Mouse (Mus musculus): ENCODE data around the gene Mtus2. TPM values are rescaled to one million over a fixed set of nuclear protein-coding genes. Genes with fewer than 3 reads are reported as not detected.
"Not testable (repeated sequence)": the region's sequence is repeated elsewhere in the genome, so short reads cannot be mapped to it uniquely, and the experiment has no call there.

Mtus2 gene
- polyA plus RNA-seq, 1 experiment = 1.7 TPM

DNA sequence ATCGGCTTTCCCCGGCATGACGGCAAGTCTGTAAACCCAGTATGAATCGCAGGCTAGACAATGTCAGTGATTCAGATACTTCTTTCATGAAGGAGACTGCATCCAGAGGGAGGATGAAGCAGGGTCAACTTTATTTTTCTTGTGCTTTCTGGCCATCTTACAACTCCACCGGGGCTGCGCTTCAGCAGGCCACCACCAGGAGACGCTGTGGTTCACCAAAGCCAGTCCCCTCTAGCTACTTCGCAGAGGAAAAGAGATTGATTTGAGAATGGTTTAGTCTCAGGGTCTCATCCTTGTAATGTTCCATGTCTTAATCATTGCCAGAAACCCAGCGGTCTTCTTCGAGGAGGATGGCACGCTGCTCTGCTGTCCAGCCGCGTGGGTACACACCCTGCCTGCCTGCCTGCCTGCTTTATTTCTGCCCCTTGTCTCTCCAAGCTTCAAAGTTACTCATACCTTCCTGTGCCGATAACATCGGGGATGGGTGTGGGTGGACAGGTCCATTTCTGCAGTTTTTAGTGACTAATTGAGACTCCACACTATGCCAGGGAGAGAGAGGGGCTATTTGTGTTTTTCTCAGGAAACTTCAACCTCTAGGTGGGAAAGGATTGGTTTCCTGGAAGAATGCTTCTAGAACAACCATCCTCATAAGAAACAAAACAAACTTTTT lies 31.1 kb upstream of the Mtus2 start:
- Histone ChIP-seq H3K4me1 (ENCODE audit: control insufficient read depth, insufficient read depth, low read length) (no peaks in the 10 kb centered on the region), H3K4me3 (ENCODE audit: insufficient read depth, low read length) (no peak overlapping the region), H3K27ac (ENCODE audit: insufficient read depth, low read depth, low read length) (no peak overlapping the region)
- TF ChIP-seq CTCF (IDR thresholded peaks at IDR 0.05; ENCODE audit: low read depth, low read length) (peak; percentile 59), POLR2A (IDR thresholded peaks at IDR 0.05; ENCODE audit: borderline replicate concordance, low read depth, low read length) (no peak)

- H3K27ac ChIP-seq (ENCODE audit: insufficient read depth, low read depth, low read length) = no peak overlapping the region
- no peaks in the 10 kb centered on the region for H3K4me1 ChIP-seq (ENCODE audit: control insufficient read depth, insufficient read depth, low read length)
- TF ChIP-seq POLR2A (IDR thresholded peaks at IDR 0.05; ENCODE audit: borderline replicate concordance, low read depth, low read length) = no peak
- peak; percentile 66 for TF ChIP-seq CTCF (IDR thresholded peaks at IDR 0.05; ENCODE audit: low read depth, low read length)
- H3K4me3 ChIP-seq (ENCODE audit: insufficient read depth, low read length) = no peak overlapping the region
These were observed 28.2 kb upstream of the Mtus2 start for GRCm38 (mm10) chr5:147928668-147929497.

- Histone ChIP-seq H3K4me3 (ENCODE audit: insufficient read depth, low read length) (no peak overlapping the region), H3K27ac (ENCODE audit: insufficient read depth, low read depth, low read length) (no peak overlapping the region)
- TF ChIP-seq CTCF (IDR thresholded peaks at IDR 0.05; ENCODE audit: low read depth, low read length) = no peak
- TF ChIP-seq POLR2A (IDR thresholded peaks at IDR 0.05; ENCODE audit: borderline replicate concordance, low read depth, low read length) = no peak
These were observed 22.0 kb upstream of the Mtus2 start for GRCm38 (mm10) chr5:147935096-147935495.

GRCm38 (mm10) chr5:147939226-147939625 lies 17.9 kb upstream of the Mtus2 start:
- TF ChIP-seq CTCF (IDR thresholded peaks at IDR 0.05; ENCODE audit: low read depth, low read length) (no peak), POLR2A (IDR thresholded peaks at IDR 0.05; ENCODE audit: borderline replicate concordance, low read depth, low read length) (no peak)
- no peak overlapping the region for H3K27ac ChIP-seq (ENCODE audit: insufficient read depth, low read depth, low read length)
- H3K4me1 ChIP-seq (ENCODE audit: control insufficient read depth, insufficient read depth, low read length) = no peaks in the 10 kb centered on the region
- no peak overlapping the region for H3K4me3 ChIP-seq (ENCODE audit: insufficient read depth, low read length)

More at GRCm38 (mm10) chr5:147935096-147935495, 22.0 kb upstream of the Mtus2 start:
- no peaks in the 10 kb centered on the region for H3K4me1 ChIP-seq (ENCODE audit: control insufficient read depth, insufficient read depth, low read length)

- TF ChIP-seq POLR2A (IDR thresholded peaks at IDR 0.05; ENCODE audit: borderline replicate concordance, low read depth, low read length) (no peak), CTCF (IDR thresholded peaks at IDR 0.05; ENCODE audit: low read depth, low read length) (peak; percentile 47)
- Histone ChIP-seq H3K4me3 (ENCODE audit: insufficient read depth, low read length) (no peak overlapping the region), H3K4me1 (ENCODE audit: control insufficient read depth, insufficient read depth, low read length) (no peaks in the 10 kb centered on the region), H3K27ac (ENCODE audit: insufficient read depth, low read depth, low read length) (no peak overlapping the region)
These were observed 12.0 kb upstream of the Mtus2 start for GRCm38 (mm10) chr5:147945000-147945666.

DNA sequence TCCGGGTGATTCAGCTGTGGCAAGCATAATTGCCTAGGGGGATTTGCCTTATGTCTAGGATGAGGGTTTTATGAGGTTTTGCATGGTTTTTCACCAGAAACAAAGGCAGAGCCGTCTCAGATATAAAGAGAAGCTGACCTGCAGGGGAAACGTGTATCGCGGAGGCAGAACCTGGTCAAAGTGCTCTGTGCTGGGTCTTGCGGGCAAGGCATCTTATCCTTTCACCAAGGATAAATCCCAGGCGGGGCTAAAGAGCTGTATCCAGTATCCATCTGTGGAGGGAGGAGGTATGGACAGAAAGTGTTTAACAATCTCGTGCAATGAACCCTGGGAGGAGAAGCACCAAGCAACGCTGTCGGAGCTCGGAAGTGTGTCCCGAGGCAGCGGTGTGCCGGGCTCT lies 7.2 kb upstream of the Mtus2 start:
- Histone ChIP-seq H3K27ac (ENCODE audit: insufficient read depth, low read depth, low read length) (no peak overlapping the region), H3K4me3 (ENCODE audit: insufficient read depth, low read length) (no peak overlapping the region), H3K4me1 (ENCODE audit: control insufficient read depth, insufficient read depth, low read length) (no peaks in the 10 kb centered on the region)
- no peak for TF ChIP-seq POLR2A (IDR thresholded peaks at IDR 0.05; ENCODE audit: borderline replicate concordance, low read depth, low read length)
- no peak for TF ChIP-seq CTCF (IDR thresholded peaks at IDR 0.05; ENCODE audit: low read depth, low read length)

GRCm38 (mm10) chr5:147951751-147952150 lies 5.4 kb upstream of the Mtus2 start:
- no peak for TF ChIP-seq CTCF (IDR thresholded peaks at IDR 0.05; ENCODE audit: low read depth, low read length)
- TF ChIP-seq POLR2A (IDR thresholded peaks at IDR 0.05; ENCODE audit: borderline replicate concordance, low read depth, low read length) = no peak
- no peak overlapping the region for H3K27ac ChIP-seq (ENCODE audit: insufficient read depth, low read depth, low read length)
- no peaks in the 10 kb centered on the region for H3K4me1 ChIP-seq (ENCODE audit: control insufficient read depth, insufficient read depth, low read length)
- no peak overlapping the region for H3K4me3 ChIP-seq (ENCODE audit: insufficient read depth, low read length)

DNA sequence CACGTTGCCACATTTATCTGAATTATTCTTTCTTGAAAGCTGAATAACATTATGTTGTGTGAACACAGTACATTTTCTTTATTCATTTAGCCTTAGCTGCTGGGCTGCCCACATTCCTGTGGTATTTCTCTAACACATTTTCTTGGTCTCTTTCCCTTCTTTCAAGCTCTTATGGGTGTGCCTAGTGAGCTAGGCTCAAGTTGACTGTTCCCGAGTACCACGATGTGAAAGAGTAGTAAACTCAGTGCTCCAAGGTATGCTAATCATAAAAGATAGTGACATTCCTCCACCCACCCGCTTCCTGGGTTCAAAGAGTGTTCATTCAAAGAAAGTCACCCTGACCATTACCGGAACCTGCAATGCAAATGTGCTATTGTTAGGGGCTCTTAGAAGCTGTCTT lies 3.9 kb upstream of the Mtus2 start:
- H3K27ac ChIP-seq (ENCODE audit: insufficient read depth, low read depth, low read length); H3K4me3 ChIP-seq (ENCODE audit: insufficient read depth, low read length); H3K4me1 ChIP-seq (ENCODE audit: control insufficient read depth, insufficient read depth, low read length): not testable (repeated sequence)

DNA sequence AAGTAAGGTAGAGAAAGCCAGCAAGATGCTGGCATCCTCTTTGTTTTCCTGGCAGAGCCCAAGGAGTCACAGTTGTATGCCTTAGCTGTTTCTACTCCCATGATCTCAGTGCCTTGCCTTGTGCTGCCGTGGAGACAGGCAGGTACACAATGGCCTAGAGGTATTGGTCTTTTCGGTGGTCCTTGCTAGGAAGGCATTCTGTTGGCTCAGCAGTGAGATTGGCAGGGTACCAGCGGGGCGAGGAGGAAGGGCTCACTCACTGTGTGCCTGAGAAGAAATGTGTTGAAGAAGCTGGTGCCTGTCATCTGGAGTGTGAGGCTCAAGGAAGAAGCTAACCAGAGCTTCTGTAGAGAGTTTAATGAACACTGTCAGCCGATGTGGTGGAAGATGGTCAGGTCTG lies 1.4 kb upstream of the Mtus2 start:
- Histone ChIP-seq H3K27ac (ENCODE audit: insufficient read depth, low read depth, low read length) (no peak overlapping the region), H3K4me3 (ENCODE audit: insufficient read depth, low read length) (no peak overlapping the region), H3K4me1 (ENCODE audit: control insufficient read depth, insufficient read depth, low read length) (no peaks in the 10 kb centered on the region)
- TF ChIP-seq POLR2A (IDR thresholded peaks at IDR 0.05; ENCODE audit: borderline replicate concordance, low read depth, low read length) = no peak
- TF ChIP-seq CTCF (IDR thresholded peaks at IDR 0.05; ENCODE audit: low read depth, low read length) = no peak

DNA sequence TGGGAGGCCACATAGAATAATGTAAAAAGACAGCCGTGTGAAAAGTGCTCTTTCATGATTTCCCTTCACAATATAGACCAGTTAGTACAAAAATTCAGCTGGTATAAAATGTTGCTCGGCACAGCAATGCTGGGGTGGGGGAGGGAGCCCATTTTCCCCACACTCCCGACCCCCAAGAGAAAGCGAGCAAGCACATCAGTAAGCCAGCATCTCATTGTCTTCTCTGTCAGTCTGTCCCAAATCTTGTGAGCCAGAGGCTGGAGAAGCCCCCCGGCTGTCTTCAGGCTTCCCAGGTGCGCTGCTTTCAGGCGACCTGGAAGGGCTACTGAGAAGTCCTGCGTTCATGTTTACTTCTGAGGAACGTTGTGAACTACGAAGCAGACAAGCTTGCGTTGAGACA lies 699 bp upstream of the Mtus2 start:
- Histone ChIP-seq H3K4me1 (ENCODE audit: control insufficient read depth, insufficient read depth, low read length) (no peaks in the 10 kb centered on the region), H3K4me3 (ENCODE audit: insufficient read depth, low read length) (no peak overlapping the region)
- no peak for TF ChIP-seq CTCF (IDR thresholded peaks at IDR 0.05; ENCODE audit: low read depth, low read length)
- TF ChIP-seq POLR2A (IDR thresholded peaks at IDR 0.05; ENCODE audit: borderline replicate concordance, low read depth, low read length) = no peak

More for the DNA sequence above, 699 bp upstream of the Mtus2 start:
- H3K27ac ChIP-seq (ENCODE audit: insufficient read depth, low read depth, low read length) = no peak overlapping the region

Data from bone marrow macrophage, adult 2 months (primary cell).